Mouse (Mus musculus) cerebellum, adult 9-11 months (tissue): ENCODE results near the gene Gstt3.
"Not testable (repeated sequence)": the region's sequence is repeated elsewhere in the genome, so short reads cannot be mapped to it uniquely, and the experiment has no call there.

ENCODE experiments used
- DNase-seq: peaks from one replicate; pipeline ENCODE4 v3.0.0; 2022

Gstt3 gene

GRCm38 (mm10) chr10:75779206-75780174 is 1.7 kb downstream of the Gstt3 start:
- no peak for DNase-seq

DNA sequence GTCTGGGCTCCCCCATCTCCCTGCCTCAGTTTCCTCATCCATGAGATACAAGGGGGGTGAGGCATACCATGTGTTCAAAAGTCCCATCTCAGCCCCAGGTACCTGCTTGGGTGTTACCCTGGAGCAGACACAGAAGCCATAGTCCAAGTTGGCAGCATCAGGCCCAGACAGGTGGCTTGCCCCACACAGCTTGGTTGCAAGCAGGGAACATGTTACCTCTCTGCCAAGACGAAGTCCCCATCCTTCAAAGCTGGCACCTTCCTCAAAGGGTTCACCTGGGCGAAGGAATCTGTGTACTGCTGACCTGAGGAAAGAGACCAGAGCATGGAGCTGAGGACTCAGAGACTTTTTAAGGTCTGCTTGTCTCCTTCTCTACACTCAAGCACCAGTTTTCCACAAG is 3.3 kb downstream of the Gstt3 start:
- DNase-seq, result peak; percentile 61

DNA sequence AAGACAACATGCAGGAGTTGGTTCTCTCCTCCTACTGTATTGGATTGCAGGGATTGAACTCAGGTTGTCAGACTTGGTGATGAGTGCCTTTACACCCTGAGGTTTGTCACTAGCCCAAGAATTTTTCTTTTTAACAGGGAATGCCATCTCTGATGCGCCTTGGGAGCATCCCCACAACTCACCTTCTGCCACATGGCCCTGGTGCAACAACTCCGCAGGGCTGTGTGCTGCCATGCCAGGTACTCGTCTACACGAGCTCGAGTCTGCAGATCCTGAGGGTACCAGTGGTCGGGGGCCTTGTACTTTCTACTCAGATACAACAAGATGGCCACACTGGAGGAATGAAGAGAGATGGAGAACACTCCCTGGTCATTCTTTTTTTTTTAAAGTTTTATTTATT is 4.7 kb downstream of the Gstt3 start:
- DNase-seq, result no peak

- no peak for DNase-seq
Observed at GRCm38 (mm10) chr10:75774587-75774986, 6.6 kb downstream of the Gstt3 start.

DNA sequence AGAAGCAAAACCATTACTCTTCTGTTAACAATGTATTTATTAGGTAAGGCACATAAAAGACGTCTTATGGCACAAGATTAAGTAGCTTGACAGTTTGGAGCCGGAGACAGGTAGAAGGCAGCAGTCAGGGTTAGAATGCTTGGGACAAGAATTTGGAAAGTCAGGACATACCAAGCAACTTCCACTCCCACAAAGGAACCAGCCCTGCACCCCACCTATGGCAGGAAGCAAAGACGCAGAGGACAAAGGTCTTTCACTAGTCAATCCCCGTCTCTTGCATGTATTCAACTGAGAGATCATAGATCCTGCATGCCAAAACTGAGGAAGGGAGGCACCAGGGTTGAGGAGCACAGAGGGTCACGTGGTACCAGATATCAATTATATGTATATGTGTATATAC is 7.1 kb downstream of the Gstt3 start:
- DNase-seq, result no peak

DNA sequence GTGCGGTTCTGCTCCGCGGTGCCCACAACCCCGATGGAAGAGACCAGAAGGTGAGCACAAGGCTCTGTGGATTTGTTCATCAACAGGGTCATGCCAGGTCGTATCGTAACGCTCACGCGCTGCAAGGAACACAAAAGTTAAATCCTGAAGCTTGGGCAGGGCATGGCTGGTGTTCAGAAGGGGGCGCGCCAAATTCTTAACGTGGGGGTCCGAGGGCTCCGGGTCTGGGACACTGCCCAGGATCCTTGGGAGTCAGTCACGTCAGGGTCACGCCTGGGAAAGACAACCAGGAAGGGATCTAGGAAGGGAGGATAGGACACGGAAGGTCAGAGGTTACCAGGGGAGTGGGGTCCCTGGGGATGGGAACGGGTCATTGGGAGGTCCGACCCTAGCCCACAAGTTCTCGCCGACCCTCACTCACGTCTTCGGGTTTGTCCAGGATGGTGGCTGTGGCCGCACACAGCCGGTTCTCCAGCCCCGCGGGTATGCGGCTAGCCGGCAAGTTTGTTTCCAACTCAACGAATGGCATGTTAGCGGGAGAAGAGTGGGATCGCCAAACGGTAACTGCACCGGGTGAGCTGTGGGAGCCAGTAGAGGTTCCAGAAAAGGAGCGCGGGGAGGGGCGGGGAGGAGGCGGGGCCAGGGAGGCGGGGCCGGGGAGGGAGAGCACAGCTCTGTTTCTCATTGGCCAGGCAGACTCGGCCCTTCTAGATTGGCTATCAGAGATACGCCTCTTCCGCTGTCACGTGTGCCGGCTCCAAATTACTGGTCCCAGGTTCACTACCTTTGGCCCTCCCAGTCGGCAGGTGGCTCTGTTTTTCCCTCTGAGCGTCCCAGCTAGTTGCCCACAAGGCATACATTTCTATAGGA is 8.2 kb downstream of the Gstt3 start, which contains the start of gene Ddt:
Ddt (minus strand) TSS at position 620 of the 870 bp plus-strand sequence.
- peak; percentile 94 for DNase-seq

DNA sequence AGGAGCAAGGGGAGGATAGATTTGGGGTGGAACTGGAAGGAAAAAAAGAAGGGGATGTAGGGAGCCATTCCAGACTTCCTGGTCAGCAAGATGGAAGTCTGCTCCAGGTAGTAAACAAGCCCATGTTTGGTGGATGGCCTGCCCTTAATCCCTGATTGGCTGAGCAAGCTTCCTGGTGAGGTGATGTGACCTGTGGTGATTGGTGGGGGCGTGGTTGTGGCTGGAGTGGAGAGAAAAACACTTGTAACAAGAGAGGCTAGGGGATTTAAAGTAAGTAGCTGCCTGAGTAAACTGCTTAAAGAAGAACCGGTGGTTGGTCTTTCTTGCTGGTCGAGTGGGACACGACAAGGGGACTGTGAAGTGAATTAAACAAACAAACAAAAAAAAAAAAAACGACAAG is 13.5 kb downstream of the Gstt3 start:
- DNase-seq, result not testable (repeated sequence)

GRCm38 (mm10) chr10:75766856-75767255 is 14.4 kb downstream of the Gstt3 start:
- DNase-seq, result no peak

DNA sequence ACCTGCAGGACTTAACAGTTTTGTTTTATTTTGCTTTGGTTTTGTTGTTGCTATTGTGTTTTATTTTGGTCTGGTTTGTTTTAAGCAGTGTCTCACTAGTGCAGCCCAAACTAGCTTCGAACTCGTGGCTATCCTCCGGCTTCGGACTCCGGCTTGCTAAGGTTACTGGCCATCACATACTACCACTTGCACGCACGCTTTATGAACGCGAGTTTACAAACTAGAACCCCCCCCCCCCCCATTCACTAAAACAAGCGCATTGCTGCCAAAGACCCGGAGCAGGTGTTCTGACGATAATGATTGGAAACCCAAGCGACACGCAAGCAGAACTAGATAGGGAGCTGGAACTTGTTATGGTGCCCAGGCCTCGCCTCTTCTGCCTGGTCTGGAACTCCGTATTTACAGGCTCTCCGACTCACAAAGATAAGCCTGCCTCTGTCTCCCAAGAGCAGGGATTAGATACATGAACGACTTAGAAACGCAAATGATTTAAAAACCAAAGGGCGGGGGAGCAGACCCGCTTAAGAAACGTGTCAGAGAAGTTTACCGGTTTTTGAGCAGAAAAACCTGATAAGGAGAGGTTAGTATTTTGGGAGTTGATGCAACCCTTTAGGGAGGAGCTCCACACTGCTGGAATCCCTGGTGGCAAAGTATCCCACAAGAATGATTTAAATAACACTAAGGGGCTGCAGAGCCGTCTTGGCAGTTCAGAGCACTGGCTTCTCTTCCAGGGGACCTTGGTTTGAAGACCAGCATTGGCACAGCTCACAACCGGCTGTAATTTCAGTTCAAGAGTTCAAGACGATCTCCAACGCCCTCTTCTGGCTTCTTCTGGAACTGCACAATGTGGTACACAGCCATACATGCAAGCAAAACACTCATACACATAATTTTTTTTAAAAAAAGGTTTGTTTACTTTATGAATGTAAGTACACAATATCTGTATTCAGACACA is 16.4 kb downstream of the Gstt3 start:
- peak; percentile 71 for DNase-seq

- DNase-seq, result peak; percentile 97
Observed at GRCm38 (mm10) chr10:75763682-75764518, 17.3 kb downstream of the Gstt3 start, which contains the start of gene Cabin1. TSS of gene Cabin1 (minus strand) at chr10:75764341.

DNA sequence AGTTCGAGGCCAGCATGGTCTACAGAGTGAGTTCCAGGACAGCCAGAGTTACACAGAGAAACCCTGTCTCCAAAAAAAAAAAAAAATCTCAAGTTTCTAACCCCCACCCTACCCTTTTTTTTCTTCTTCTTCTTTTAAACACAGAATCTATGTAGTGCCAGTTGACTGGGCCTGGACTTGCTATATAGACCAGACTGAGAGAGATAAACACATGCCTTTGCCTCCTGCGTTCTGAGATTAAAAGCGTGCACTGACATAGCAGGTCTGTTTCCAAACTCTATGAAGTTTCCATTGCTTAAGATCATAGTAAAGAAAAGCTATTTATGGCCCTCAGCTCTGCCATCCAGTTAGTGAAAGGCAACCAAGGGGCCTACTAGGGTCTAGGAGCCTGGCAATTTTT is 18.8 kb downstream of the Gstt3 start:
- DNase-seq, result no peak

DNA sequence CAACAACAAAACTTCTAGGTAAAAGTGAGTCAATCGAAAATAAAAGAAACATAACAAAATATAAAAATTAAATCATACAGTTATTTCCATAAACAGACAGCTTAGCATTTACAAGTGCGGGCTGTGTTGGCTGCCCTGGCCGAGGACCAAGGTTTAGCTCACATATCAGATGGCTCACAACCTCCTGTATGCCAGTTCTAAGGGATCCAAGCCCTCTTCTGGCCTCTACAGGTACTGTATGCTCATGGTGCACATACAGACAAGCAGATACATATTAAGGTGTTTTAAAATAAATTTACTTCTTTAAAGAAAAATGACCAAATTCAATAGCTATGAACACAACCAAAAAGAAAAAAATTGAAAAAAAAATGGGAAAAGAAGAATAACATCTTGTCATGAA is 20.9 kb downstream of the Gstt3 start:
- no peak for DNase-seq

DNA sequence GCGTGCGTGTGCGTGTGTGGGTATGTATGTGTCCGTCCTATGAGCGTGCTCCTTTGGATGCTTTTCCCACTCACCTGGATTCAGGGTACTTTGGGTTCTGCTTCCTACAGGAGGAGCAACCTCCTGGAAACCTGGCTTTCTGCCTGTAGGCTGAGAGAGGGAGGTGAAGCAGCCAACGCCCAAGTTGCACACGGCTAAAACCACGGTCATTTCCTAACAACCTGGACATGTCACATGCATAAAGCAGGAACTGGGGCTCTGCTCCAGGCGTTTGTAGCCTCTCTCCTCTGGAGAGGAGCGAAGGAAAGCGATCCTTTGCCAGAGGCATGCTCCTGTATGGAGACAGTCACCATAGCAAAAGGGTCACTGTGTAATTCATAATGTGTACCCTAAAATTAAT is 24.5 kb downstream of the Gstt3 start:
- DNase-seq, result no peak

DNA sequence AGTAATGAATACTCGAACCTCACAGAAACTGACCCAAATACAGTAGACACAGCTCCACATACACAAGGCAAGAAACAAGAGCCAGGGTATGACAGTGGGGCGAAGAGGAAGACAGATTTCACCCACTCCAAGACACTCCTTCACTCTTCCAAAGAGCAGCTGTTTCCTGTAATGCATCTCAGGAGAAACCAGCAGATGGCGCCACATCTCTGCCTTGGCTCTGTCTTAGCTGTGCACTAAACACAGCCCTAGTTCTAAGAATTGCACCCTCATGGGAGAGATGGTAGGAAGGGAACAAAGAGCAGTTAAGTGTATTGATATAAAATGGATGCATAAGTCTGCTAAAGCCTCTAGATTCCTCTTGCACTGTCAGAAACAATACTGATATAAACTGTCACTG is 37.2 kb downstream of the Gstt3 start:
- DNase-seq, result peak; percentile 81

DNA sequence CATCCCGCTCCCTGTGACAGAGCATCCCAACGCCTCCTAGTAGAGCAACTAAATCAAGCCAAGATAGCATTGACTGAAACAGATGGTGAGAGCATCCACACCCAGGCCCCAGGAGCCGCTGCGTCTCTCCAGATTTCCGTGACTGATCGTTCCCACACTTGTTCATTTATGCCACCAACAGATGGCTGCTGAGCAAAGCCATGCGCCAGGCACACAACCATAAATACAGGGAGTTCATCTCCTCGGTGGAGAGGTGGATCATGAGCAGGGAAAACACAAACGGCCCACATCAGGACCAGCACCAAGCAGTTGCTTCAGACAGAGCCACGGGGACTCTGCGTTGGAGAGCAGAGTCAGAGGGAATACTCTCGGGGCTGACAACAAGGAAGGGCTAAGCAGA is 37.8 kb downstream of the Gstt3 start:
- peak; percentile 76 for DNase-seq

- no peak for DNase-seq
Observed at GRCm38 (mm10) chr10:75740866-75741265, 40.3 kb downstream of the Gstt3 start.

GRCm38 (mm10) chr10:75725449-75725848 is 55.8 kb downstream of the Gstt3 start:
- DNase-seq, result no peak
